Mouse (Mus musculus): Measurements from ENCODE around the gene Phactr4.

The Phactr4 gene

GRCm38 (mm10) chr4:132367480-132368201 is 54.6 kb downstream of the Phactr4 start:
- DNase-seq = no peak

DNA sequence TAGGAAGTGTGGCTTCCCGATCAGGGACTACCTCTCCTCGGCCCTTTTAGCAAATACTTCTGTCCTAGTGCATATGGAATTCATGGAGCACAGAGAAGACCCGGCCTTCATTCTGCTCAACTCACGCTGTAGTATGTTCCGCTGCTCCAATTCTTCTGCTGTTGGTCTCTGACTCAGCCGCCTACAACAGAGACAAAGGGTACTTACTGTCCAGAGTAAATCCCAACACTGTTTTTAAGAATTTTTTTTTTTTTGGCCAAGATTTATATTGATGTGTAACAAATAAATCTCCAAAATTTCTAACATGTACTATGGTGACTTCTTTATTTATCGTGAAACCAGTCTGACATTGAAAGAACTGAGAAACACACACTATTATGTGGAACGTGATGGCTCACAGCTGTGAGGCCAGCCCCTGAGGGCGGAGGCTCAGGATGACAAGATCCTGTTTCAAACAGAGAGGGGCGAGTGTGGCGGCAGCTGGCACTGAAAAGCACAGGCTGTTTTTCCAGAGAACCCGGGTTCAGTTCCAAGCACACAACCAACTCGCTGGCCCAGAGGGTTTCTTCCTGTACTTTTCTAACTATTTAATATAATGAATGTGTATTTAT is 56.7 kb downstream of the Phactr4 start:
- no peak for DNase-seq

DNA sequence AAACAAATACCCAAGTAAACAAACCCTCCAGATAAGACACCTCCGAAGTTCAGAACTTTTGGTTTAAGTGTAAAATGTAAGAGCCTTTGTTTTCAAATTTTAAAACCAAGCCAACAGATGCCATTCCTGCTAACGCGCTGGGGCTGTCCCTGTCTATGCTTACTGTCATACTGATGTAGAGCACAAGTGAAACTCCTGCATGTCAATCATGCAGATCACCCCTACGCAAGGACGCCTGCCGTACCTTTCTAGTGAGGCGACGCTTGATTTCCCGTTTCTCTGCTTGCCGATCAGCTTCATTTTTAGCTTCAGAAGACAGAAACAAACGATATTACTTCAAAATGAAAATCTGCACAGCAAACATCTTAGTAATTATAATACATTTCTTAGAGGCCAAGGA is 58.8 kb downstream of the Phactr4 start:
- no peak for DNase-seq

- no peak for DNase-seq
Measured at GRCm38 (mm10) chr4:132359510-132359909, 62.8 kb downstream of the Phactr4 start.

DNA sequence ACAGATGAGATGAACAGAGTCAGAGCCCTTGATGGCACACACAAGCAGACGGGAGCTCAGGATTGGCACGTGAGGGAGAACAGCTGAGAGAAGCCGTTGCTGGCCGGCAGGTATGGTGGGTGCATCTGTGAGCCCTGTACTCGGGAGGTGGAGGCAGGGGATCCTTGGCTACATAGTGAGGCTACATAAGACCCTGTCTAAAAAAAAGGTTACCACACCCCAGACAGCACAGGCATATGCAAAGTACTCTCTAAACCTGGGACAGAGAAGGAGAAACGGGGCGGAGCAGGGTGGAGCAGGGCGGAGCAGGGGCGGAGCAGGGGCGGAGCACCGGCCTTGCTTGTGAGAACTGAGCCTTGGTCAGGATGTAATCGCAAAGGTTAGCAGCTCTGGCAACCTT is 66.1 kb downstream of the Phactr4 start:
- DNase-seq = no peak

DNA sequence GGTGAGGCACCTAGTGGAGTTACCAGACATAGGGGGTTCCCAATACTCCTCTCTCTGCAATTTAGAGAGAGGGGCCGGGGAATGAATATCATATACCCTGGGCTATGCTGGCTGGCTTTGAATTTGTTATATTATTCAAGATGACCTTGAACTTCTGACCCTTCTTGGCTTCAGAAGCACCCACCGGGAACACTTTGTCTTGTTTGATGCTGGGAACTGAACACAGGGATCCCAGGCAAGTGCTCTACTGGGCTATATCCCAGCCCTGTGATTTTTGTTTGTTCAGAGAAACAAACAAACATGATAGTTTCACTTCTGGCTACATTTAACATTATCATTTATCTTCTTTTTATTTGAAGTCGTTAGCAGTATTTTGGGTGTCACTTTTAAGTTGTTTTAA is 66.9 kb downstream of the Phactr4 start:
- no peak for DNase-seq

- no peak for DNase-seq
Measured at GRCm38 (mm10) chr4:132354571-132354970, 67.7 kb downstream of the Phactr4 start.

DNA sequence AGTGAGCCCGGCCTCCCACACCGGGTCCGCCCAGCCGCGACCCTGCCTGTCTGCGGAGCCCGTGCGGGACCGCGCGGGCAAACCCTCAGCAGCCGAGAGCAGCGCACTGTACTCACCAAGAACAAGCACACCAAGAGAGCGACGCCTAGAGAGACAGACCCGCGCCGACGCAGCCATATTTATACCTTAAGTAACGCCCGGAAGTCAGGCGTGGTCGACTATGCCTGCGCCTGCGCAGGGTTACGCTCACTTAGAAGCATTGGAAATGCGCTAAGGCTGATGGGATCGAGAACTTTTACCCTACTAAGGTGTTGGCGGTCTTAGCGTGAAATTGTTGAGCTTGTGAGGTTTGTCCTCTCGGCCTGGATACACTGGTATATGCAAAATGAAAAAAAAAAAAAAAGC is 68.8 kb downstream of the Phactr4 start, which contains the start of gene Rcc1:
Gene Rcc1, minus strand, starts transcription at position 125 of the 405 bp plus-strand sequence.
- peak; percentile 78 for DNase-seq

DNA sequence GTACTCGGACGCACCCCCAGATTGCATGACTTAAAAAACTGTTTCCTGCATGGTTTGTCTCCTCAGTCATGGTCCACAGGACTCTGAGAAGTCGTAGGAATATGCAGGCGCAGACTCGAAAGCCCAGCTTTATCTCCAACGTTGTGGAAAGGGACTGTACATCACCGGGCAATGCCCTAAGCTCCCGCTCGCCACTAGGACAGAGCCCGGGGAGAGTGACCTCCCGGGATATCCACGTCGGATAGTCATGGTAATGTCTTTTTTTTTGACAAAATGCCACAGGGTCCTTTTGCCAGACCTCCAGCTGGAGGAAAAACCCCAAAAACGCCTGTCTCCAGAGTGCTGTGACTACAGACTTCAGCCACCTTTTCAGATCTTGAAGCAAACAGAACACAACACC is 69.5 kb downstream of the Phactr4 start:
- no peak for DNase-seq

GRCm38 (mm10) chr4:132351401-132351800 is 70.9 kb downstream of the Phactr4 start:
- DNase-seq = no peak

DNA sequence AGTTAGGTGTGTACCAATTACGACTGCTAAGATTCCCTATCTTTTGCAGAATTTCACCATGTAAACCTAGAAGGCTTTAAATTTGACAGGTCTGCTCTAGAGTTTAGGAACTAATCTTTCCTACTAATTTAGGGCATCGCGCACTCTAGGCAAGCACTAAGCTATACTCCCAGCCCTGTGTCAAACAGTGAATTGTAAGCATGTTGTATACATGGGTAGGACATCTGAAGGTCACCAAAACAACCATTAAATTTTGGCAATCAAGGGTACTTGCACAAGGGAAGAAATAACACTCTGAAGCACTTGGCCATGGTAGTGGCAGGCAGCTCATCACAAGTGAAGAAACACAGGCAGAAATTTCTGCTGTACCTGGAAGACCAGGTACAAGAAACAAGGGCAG is 71.4 kb downstream of the Phactr4 start:
- DNase-seq = no peak

GRCm38 (mm10) chr4:132350123-132350740 is 72.1 kb downstream of the Phactr4 start:
- DNase-seq = no peak

GRCm38 (mm10) chr4:132349495-132350122 is 72.7 kb downstream of the Phactr4 start:
- DNase-seq = no peak

- no peak for DNase-seq
Measured at GRCm38 (mm10) chr4:132346661-132347060, 75.6 kb downstream of the Phactr4 start.

- no peak for DNase-seq
Measured at GRCm38 (mm10) chr4:132346261-132346660, 76.0 kb downstream of the Phactr4 start.

- no peak for DNase-seq
Measured at GRCm38 (mm10) chr4:132345843-132346212, 76.5 kb downstream of the Phactr4 start.

- peak; percentile 95 for DNase-seq
Measured at GRCm38 (mm10) chr4:132345135-132345842, 77.0 kb downstream of the Phactr4 start.

- DNase-seq = no peak
Measured at GRCm38 (mm10) chr4:132344403-132345134, 77.7 kb downstream of the Phactr4 start.

GRCm38 (mm10) chr4:132341451-132341850 is 80.8 kb downstream of the Phactr4 start:
- no peak for DNase-seq

- DNase-seq = no peak
Measured at GRCm38 (mm10) chr4:132338943-132339342, 83.3 kb downstream of the Phactr4 start.

DNA sequence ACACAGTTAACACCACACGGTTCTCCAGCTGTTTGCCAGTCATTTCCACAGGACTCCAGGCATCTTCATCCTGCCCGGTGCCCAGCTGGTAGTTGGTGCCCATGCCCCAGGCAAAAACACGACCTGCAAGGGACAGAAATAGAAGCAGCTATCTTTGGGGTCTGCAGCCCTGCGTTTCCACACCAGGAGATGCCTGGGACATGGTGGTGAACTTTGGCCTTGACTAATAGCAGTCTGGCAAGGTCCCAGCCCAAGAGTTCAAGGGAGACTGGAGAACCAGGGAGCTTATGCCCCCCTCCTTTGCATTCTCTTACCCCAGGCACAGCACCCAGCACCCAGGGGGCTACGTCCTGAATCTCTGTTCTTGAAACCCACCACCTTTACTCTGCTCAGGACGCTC is 89.4 kb downstream of the Phactr4 start:
- DNase-seq = no peak

DNA sequence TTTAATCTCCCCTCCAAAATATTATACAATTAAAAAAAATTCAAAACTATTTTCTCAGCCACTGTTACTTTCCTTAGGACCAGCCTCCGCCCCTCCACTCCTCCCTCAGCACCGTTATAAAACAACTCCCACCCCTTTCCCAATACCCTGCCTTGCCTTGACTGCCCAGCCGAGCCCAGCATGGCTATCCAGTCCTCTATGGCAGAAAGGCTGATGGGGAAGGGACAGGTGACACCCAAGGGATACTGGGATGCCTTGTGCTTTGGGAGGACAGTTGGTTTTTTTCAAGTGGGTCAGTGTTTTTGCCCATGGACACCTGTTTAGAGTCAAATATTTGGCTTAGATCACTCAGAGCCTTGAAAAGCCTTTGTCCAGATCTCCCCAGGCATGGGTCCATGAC is 90.3 kb downstream of the Phactr4 start:
- DNase-seq = no peak

Data from cerebellum, adult 11 months (tissue).